Mouse (Mus musculus) intestine, embryonic 15.5 days (tissue): Measurements from ENCODE around the gene Zbtb1. TPM values are rescaled to one million over a fixed set of nuclear protein-coding genes. Genes with fewer than 3 reads are reported as not detected.

Source experiments
- ATAC-seq: fragments of 200-750 bp; cut with Nextera tagmentation; 2 replicates; pipeline ENCODE4 v1.8.0; 2017; ENCODE audit warnings: moderate TSS enrichment, moderate library complexity
- H3K27ac ChIP-seq: fragments of 300-500 bp; sonication (generic); 2 replicates; pipeline ENCODE4 v1.5.1; 2015; ENCODE audit warnings: mild to moderate bottlenecking, inconsistent platforms
- H3K27me3 ChIP-seq: fragments of 300-500 bp; sonication (generic); replicated peaks from 2 replicates; pipeline ENCODE4 v1.6.1; 2015; ENCODE audit warnings: inconsistent platforms
- H3K36me3 ChIP-seq: fragments of 300-500 bp; sonication (generic); 2 replicates; pipeline ENCODE4 v1.6.1; 2015; ENCODE audit warnings: inconsistent platforms
- H3K4me1 ChIP-seq: fragments of 300-500 bp; sonication (generic); replicated peaks from 2 replicates; pipeline ENCODE4 v1.6.1; 2015; ENCODE audit warnings: inconsistent platforms
- H3K4me2 ChIP-seq: fragments of 300-500 bp; sonication (generic); replicated peaks from 2 replicates; pipeline ENCODE4 v1.6.1; 2015; ENCODE audit warnings: mild to moderate bottlenecking, inconsistent platforms
- H3K4me3 ChIP-seq: fragments of 300-500 bp; sonication (generic); replicated peaks from 2 replicates; pipeline ENCODE4 v1.5.1; 2015; ENCODE audit warnings: inconsistent platforms
- H3K9ac ChIP-seq: fragments of 300-500 bp; sonication (generic); 2 replicates; pipeline ENCODE4 v1.6.1; 2015; ENCODE audit warnings: inconsistent platforms
- H3K9me3 ChIP-seq: fragments of 300-500 bp; sonication (generic); 2 replicates; pipeline ENCODE4 v1.6.1; 2016; ENCODE audit warnings: inconsistent platforms
- WGBS: fragments of 180-500 bp; shearing (Covaris S2); methylation state at CpG from one replicate; pipeline ENCODE4 v1.1.7; 2015; 5-methylcytosine and 5-hydroxymethylcytosine counted together
- polyA plus RNA-seq: library from polyadenylated mRNA; unstranded; fragments of >200 nt; fragmentation: Nextera tagmentation; extraction: Ambion mirVana; gene quantifications from 2 replicates; pipeline ENCODE4 v1.2.1, GENCODE M21; 2015

The Zbtb1 gene
- polyA plus RNA-seq, 1 experiment from 2014 or later = 7.6 TPM

DNA sequence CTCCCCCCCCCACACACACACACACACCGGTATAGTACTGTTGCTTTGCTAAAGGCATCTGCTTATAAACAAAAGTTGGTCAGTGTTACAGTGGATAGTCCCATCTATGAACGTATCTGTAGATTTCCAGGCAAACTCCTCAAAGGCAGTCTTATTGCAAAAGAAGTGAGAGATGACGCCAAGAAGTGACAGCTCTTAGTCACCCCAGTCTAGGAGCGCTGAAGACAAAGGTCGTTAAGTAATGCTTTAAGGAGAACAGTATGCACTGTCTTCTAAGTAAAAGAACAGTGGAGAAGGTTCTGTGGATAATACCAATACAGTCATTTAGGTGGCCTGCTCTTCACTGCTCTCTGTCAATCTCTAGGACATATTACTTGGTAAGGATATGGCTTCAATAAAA lies 22.9 kb downstream of the Zbtb1 start:
- no peak overlapping the region for H3K4me3 ChIP-seq
- H3K4me1 ChIP-seq = no peaks in the 10 kb centered on the region
- H3K4me2 ChIP-seq = no peak overlapping the region
- ATAC-seq = no peak
- H3K36me3 ChIP-seq = no peaks in the 10 kb centered on the region
- no peaks in the 10 kb centered on the region for H3K27me3 ChIP-seq
- no peaks in the 10 kb centered on the region for H3K9me3 ChIP-seq
- WGBS = 80% methylated on average over 5 of the region's 5 CpGs
- no peak overlapping the region for H3K9ac ChIP-seq
- no peak overlapping the region for H3K27ac ChIP-seq

DNA sequence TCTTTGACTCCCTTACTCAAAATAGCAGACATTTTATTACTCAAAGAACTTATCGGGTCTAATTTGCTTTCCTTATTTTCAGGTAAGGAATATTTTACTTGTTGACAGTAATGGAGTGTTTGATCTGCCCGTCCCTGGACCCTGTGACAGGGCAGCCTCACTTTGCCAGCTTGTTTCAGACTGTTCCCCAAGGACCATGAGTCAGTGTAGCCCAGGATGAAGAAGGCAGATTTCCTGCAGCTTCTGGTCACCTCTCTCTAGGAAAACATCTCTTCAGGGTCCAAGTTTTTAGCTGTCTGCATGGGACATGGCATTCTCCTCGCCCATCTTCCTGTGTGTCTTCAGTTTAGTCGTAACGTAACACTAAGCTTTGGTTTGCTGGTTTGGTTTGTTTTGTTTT lies 27.2 kb downstream of the Zbtb1 start:
- 78% methylated on average over 5 of the region's 5 CpGs for WGBS
- H3K4me1 ChIP-seq = no peaks in the 10 kb centered on the region
- H3K27ac ChIP-seq = no peak overlapping the region
- ATAC-seq = no peak
- H3K4me2 ChIP-seq = no peak overlapping the region
- no peak overlapping the region for H3K9ac ChIP-seq
- no peaks in the 10 kb centered on the region for H3K36me3 ChIP-seq
- no peaks in the 10 kb centered on the region for H3K9me3 ChIP-seq
- H3K4me3 ChIP-seq = no peak overlapping the region
- no peaks in the 10 kb centered on the region for H3K27me3 ChIP-seq

DNA sequence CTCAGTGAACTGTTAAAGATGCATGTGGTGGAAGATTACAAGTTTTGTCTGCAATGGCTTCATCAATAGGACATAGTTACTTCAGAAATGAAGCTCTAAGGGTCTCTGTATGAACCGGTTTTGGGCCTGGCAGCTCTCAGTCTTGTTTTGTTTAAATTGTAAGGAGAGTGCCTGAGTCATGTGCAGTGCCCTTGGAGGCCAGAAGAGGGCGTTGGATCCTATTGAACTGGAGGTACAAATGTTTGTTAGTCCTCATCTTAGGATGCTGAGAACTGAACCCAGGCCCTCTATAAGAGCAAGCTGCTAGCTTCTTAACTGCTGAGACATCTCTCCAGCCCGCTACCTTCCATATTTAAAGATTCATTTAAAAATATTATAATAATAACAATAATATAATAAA lies 31.6 kb downstream of the Zbtb1 start:
- Histone ChIP-seq H3K27me3 (peaks cover 9% of the 10 kb centered on the region), H3K4me2 (no peak overlapping the region), H3K36me3 (no peaks in the 10 kb centered on the region), H3K27ac (no peak overlapping the region), H3K9me3 (no peaks in the 10 kb centered on the region), H3K4me3 (no peak overlapping the region), H3K4me1 (peaks cover 20% of the 10 kb centered on the region), H3K9ac (no peak overlapping the region)
- 55% methylated on average over 3 of the region's 3 CpGs for WGBS
- no peak for ATAC-seq

DNA sequence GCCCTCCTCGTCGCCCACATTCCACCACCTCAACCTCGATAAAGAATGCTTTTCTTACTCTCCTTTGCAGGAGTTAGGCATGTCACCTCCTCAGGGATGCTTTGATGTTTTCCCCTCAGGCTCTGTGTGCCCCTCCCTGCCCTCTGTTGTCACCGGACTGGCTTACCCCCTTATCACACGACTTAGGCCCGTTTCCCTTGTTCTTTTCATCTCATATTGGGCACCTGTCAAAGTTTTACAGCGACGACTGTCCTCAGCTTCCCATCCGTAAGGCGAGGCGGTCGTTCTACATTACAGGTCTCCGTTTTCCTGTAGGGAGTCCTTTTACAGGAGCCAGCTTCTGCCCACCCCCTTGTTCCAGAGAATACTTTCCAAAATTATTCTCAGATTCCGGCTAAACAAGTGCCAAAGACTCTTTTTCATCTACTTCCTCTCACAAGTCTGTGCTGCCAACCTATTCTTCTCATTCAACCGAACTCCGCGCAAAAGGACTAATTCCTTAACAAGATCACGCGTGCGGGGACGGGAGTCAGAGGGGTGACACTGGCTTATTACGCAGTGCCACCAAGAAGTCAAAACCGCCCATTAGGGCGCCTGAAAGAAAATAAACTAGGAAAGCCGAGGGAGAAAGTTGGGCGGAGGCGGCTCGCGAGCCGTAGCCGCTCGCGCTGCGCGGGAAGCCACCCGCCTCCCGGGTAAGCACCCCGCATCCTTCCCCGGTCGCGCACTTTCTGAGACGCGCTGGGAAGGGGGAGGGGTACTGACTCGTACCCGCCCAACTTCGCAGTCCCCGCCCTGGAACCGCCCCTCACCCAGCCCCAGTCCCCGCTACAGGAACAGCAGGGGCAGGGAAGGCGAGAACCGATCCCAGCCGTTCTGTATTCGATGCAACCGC lies 33.2 kb downstream of the Zbtb1 start:
- no peaks in the 10 kb centered on the region for H3K9me3 ChIP-seq
- H3K9ac ChIP-seq = peak overlapping the region; percentile 68
- H3K4me1 ChIP-seq = peaks cover 20% of the 10 kb centered on the region
- H3K27me3 ChIP-seq = peaks cover 15% of the 10 kb centered on the region
- WGBS = 2% methylated on average over 50 of the region's 54 CpGs
- peak overlapping the region; percentile 95 for H3K27ac ChIP-seq
- peak overlapping the region; percentile 68 for H3K4me3 ChIP-seq
- no peaks in the 10 kb centered on the region for H3K36me3 ChIP-seq
- H3K4me2 ChIP-seq = peak overlapping the region; percentile 91
- ATAC-seq = peak; percentile 94

DNA sequence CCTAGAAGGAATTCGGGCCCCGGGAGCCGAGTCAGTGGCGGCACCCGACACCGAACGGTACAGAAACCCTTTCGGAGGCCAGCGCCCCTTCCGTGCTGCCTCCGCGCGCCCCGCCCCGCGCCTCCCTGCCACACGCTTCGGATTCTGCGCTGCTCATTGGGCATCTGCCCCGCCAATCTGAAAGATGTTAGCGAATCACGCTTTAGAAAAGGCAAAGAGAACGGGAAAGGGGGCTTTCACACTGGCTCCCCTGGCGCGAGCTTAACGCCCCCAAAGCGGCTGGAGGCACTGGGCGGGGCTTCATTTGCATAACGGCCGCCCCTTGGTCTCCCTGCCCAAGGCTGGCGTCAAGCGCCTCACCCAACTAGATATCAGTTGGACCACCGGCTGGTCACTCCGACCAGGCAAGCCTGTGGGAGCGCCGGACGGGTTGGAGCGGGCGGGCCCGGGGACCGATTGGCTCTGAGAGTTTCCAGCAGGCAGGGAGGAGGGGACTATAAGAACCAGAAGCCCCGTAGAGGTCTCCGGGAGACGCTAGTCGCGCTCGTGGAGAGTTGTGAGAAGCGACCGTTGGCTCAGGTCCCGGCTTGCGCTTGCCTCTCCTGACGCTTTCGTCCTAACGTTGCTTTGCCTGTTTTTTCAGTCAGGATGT lies 33.9 kb downstream of the Zbtb1 start, which contains the start of gene Hspa2:
TSS of gene Hspa2 (plus strand) at position 291 of the 652 bp plus-strand sequence.
- Histone ChIP-seq H3K9ac (peak within 1 kb of the TSS; percentile 68), H3K27ac (peak within 1 kb of the TSS; percentile 95), H3K9me3 (no peaks in the 10 kb centered on the region), H3K4me3 (peak within 1 kb of the TSS; percentile 68), H3K4me2 (peak within 1 kb of the TSS; percentile 91), H3K27me3 (peaks cover 15% of the 10 kb centered on the region), H3K4me1 (peaks cover 20% of the 10 kb centered on the region), H3K36me3 (no peaks in the 10 kb centered on the region)
- ATAC-seq = peak; percentile 98
- WGBS = under 1% methylated on average over 54 of the region's 54 CpGs

DNA sequence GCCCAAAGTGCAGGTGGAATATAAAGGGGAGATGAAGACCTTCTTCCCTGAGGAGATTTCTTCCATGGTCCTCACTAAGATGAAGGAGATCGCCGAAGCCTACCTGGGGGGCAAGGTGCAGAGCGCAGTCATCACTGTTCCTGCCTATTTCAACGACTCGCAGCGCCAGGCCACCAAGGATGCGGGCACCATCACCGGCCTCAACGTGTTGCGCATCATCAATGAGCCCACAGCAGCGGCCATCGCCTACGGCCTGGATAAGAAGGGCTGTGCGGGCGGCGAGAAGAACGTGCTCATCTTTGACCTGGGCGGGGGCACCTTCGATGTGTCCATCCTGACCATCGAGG lies 34.7 kb downstream of the Zbtb1 start:
- 8% methylated on average over 20 of the region's 20 CpGs for WGBS
- Histone ChIP-seq H3K27ac (no peak overlapping the region), H3K4me3 (peak overlapping the region; percentile 68), H3K27me3 (peaks cover 15% of the 10 kb centered on the region), H3K9ac (no peak overlapping the region; the same call in 1 of the 2 replicates), H3K4me1 (peaks cover 20% of the 10 kb centered on the region), H3K9me3 (no peaks in the 10 kb centered on the region), H3K4me2 (peak overlapping the region; percentile 91), H3K36me3 (no peaks in the 10 kb centered on the region)
- ATAC-seq = no peak

DNA sequence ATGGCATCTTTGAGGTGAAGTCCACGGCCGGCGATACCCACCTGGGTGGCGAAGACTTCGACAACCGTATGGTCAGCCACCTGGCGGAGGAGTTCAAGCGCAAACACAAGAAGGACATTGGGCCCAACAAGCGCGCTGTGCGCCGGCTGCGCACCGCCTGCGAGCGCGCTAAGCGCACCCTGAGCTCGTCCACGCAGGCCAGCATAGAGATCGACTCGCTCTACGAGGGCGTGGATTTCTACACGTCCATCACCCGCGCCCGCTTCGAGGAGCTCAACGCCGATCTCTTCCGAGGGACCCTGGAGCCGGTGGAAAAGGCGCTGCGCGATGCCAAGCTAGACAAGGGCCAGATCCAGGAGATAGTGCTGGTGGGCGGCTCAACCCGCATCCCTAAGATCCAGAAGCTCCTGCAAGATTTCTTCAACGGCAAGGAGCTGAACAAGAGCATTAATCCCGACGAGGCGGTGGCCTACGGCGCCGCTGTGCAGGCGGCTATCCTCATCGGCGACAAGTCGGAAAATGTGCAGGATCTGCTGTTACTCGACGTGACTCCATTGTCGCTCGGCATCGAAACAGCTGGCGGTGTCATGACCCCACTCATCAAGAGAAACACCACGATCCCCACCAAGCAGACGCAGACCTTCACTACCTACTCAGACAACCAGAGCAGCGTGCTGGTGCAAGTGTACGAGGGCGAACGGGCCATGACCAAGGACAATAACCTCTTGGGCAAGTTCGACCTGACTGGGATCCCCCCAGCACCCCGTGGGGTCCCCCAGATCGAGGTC lies 35.3 kb downstream of the Zbtb1 start:
- H3K27me3 ChIP-seq = peaks cover 15% of the 10 kb centered on the region
- H3K36me3 ChIP-seq = no peaks in the 10 kb centered on the region
- H3K4me2 ChIP-seq = peak overlapping the region; percentile 91
- peaks cover 20% of the 10 kb centered on the region for H3K4me1 ChIP-seq
- H3K9me3 ChIP-seq = no peaks in the 10 kb centered on the region
- ATAC-seq = no peak
- H3K4me3 ChIP-seq = peak overlapping the region; percentile 68
- no peak overlapping the region for H3K27ac ChIP-seq
- 4% methylated on average over 64 of the region's 64 CpGs for WGBS
- H3K9ac ChIP-seq = no peak overlapping the region

DNA sequence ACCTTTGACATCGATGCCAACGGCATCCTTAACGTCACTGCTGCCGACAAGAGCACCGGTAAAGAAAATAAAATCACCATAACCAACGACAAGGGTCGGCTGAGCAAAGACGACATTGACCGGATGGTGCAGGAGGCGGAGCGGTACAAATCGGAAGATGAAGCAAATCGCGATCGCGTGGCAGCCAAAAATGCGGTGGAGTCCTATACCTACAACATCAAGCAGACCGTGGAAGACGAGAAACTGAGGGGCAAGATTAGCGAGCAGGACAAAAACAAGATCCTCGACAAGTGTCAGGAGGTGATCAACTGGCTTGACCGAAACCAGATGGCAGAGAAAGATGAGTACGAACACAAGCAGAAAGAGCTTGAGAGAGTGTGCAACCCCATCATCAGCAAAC lies 35.9 kb downstream of the Zbtb1 start:
- H3K4me1 ChIP-seq = peaks cover 20% of the 10 kb centered on the region
- no peaks in the 10 kb centered on the region for H3K9me3 ChIP-seq
- peaks cover 15% of the 10 kb centered on the region for H3K27me3 ChIP-seq
- peak overlapping the region; percentile 91 for H3K4me2 ChIP-seq
- no peak overlapping the region for H3K9ac ChIP-seq
- H3K27ac ChIP-seq = no peak overlapping the region
- no peak for ATAC-seq
- H3K4me3 ChIP-seq = peak overlapping the region; percentile 68
- H3K36me3 ChIP-seq = no peaks in the 10 kb centered on the region
- WGBS = 6% methylated on average over 23 of the region's 23 CpGs

DNA sequence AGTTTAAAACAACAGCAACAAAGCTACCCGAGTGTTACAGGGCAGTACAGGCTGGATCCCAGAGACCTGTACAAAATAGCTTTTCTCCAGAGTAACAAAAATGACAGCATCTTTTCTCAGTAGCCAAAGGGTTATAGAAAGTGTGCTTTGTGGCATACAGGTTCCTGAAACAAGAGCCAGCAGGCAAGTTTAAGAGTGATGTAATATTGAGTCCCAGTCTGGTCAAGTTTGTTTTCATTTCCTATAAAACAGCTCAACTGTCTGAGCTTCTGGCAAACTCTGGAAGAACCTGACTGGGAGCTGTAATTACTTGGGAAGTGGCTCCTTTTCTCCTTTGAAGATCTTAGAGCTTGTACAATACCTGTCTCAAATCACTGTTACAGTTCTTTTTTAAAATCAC lies 37.1 kb downstream of the Zbtb1 start:
- WGBS = 51% methylated on average over 1 of the region's 1 CpGs
- Histone ChIP-seq H3K9me3 (no peaks in the 10 kb centered on the region), H3K4me2 (no peak overlapping the region), H3K27me3 (peaks cover 15% of the 10 kb centered on the region), H3K4me1 (peaks cover 20% of the 10 kb centered on the region), H3K36me3 (no peaks in the 10 kb centered on the region), H3K9ac (no peak overlapping the region), H3K4me3 (no peak overlapping the region), H3K27ac (no peak overlapping the region)
- ATAC-seq = no peak

DNA sequence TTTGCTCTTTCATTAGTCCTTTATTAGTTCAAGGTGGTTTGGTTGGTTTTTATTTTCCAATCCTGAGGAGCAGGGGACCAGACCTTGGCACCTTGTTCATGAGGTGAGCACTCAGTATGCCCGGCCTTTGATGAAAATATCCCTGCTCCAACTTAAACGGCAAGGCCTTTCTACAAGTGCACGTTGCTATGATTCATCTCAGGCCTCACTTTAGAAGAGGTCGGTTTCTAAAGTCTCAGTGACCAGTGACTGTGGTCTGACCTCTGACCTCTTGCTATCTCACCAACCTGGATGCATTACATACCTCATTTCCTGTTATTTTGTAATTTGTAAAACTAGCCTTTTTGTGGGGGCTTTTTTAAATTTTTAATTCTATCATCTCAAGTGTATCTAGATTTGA lies 39.1 kb downstream of the Zbtb1 start:
- 68% methylated on average over 4 of the region's 4 CpGs for WGBS
- Histone ChIP-seq H3K4me2 (no peak overlapping the region), H3K9ac (no peak overlapping the region), H3K4me3 (no peak overlapping the region), H3K9me3 (no peaks in the 10 kb centered on the region), H3K27ac (no peak overlapping the region), H3K4me1 (peaks cover 16% of the 10 kb centered on the region), H3K27me3 (peaks cover 15% of the 10 kb centered on the region), H3K36me3 (no peaks in the 10 kb centered on the region)
- no peak for ATAC-seq

DNA sequence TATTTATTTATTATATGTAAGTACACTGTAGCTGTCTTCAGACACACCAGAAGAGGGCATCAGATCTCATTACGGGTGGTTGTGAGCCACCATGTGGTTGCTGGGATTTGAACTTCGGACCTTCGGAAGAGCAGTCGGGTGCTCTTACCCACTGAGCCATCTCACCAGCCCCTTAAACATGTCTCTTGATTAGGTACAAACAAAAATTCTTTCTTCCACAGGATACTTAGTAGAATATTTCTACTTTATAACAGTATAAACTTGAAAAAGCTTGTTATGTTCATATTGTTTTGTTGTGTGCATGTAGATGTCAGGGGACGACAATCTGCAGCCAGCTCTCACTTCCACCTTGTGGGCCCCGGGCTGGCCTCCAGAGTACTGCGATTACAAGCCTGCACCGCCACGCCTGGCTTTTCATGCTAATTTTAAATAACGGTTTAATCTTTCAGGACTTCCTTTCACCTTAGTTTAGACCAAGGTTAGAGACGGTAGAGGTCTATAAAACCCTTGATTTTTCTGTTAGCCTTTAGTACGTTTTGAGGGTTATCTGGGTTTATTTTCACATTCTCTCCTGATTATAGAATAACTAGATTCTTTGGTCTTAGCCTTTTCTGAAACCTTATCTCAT lies 45.4 kb downstream of the Zbtb1 start:
- no peaks in the 10 kb centered on the region for H3K9me3 ChIP-seq
- no peak overlapping the region for H3K4me3 ChIP-seq
- no peak for ATAC-seq
- no peak overlapping the region for H3K27ac ChIP-seq
- peaks cover 4% of the 10 kb centered on the region; the same call in 1 of the 2 replicates for H3K4me1 ChIP-seq
- 74% methylated on average over 12 of the region's 12 CpGs for WGBS
- H3K36me3 ChIP-seq = no peaks in the 10 kb centered on the region
- H3K9ac ChIP-seq = no peak overlapping the region
- H3K27me3 ChIP-seq = no peaks in the 10 kb centered on the region
- H3K4me2 ChIP-seq = no peak overlapping the region

DNA sequence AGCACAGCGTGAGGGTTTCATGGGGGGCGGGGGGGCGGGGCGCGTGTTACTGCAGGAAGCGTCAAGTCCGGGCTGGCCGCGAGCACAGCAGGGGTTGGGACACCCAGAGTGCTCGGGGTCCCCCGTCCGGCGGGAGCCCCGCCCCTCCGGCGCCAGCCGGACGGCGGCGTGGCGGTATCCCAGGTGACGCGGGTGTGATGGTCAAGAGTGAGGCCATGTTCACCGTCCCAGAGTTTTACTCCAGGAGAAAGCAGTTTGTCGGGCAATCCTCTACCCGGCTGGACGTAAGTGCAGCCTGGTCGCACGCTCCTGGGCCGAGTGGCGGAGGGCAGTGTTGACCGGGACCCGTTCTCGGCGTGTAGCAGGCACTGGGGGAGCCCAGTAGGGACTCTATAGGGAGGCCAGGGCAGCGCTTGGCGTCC lies 47.4 kb downstream of the Zbtb1 start, which contains the start of gene Ppp1r36:
TSS of gene Ppp1r36 (plus strand) at position 106 of the 422 bp plus-strand sequence.
- H3K27ac ChIP-seq = no peak within 1 kb of the TSS
- H3K9me3 ChIP-seq = no peaks in the 10 kb centered on the region
- peak; percentile 86 for ATAC-seq
- H3K27me3 ChIP-seq = no peaks in the 10 kb centered on the region
- under 1% methylated on average over 37 of the region's 37 CpGs for WGBS
- peak within 1 kb of the TSS; percentile 42 for H3K4me3 ChIP-seq
- H3K36me3 ChIP-seq = no peaks in the 10 kb centered on the region
- H3K4me1 ChIP-seq = peaks cover 4% of the 10 kb centered on the region; the same call in 1 of the 2 replicates
- peak within 1 kb of the TSS; percentile 91 for H3K4me2 ChIP-seq
- peak within 1 kb of the TSS; percentile 45 for H3K9ac ChIP-seq
